Mouse (Mus musculus) intestine, embryonic 14.5 days (tissue): ENCODE measurements around the gene Cd2. TPM values are rescaled to one million over a fixed set of nuclear protein-coding genes. Genes with fewer than 3 reads are reported as not detected.

Experiments
- ATAC-seq: fragments of 200-750 bp; cut with Nextera tagmentation; replicated peaks from 2 replicates; pipeline ENCODE4 v1.8.0; 2017; ENCODE audit warnings: low read depth, moderate number of reproducible peaks, moderate TSS enrichment, moderate library complexity; ENCODE audit not compliant: low FRiP score, low TSS enrichment
- DNase-seq: peaks from one replicate; pipeline ENCODE4 v3.0.0-alpha.2; 2018; ENCODE audit warnings: low spot score
- H3K27ac ChIP-seq: fragments of 300-500 bp; sonication (generic); 2 replicates; pipeline ENCODE4 v1.5.1; 2014; ENCODE audit warnings: low read depth, mild to moderate bottlenecking, control low read depth
- H3K27me3 ChIP-seq: fragments of 300-500 bp; sonication (generic); replicated peaks from 2 replicates; pipeline ENCODE4 v1.6.1; 2014; ENCODE audit warnings: low read length, control low read depth; ENCODE audit not compliant: control insufficient read depth, insufficient read depth
- H3K36me3 ChIP-seq: fragments of 300-500 bp; sonication (generic); 2 replicates; pipeline ENCODE4 v1.6.1; 2014; ENCODE audit warnings: low read length, control low read depth; ENCODE audit not compliant: control insufficient read depth, insufficient read depth
- H3K4me1 ChIP-seq: fragments of 300-500 bp; sonication (generic); replicated peaks from 2 replicates; pipeline ENCODE4 v1.6.1; 2014; ENCODE audit warnings: low read length, control low read depth, mixed read lengths; ENCODE audit not compliant: control insufficient read depth, insufficient read depth
- H3K4me2 ChIP-seq: fragments of 300-500 bp; sonication (generic); 2 replicates; pipeline ENCODE4 v1.6.1; 2014; ENCODE audit warnings: low read length
- H3K4me3 ChIP-seq: fragments of 300-500 bp; sonication (generic); 2 replicates; pipeline ENCODE4 v1.5.1; 2014; ENCODE audit warnings: low read depth, low read length, control low read depth, mixed read lengths
- H3K9ac ChIP-seq: fragments of 300-500 bp; sonication (generic); 2 replicates; pipeline ENCODE4 v1.6.1; 2014; ENCODE audit warnings: mild to moderate bottlenecking, low read length
- H3K9me3 ChIP-seq: fragments of 300-500 bp; sonication (generic); 2 replicates; pipeline ENCODE4 v1.6.1; 2016; ENCODE audit warnings: low read length, control low read depth; ENCODE audit not compliant: control insufficient read depth
- WGBS: fragments of 180-500 bp; shearing (Covaris S2); extraction: QIAGEN DNeasy Blood & Tissue Kit; methylation state at CpG from one replicate; pipeline ENCODE4 v1.1.7; 2014; 5-methylcytosine and 5-hydroxymethylcytosine counted together
- polyA plus RNA-seq: library from polyadenylated mRNA; unstranded; fragments of >200 nt; fragmentation: Nextera tagmentation; extraction: Ambion mirVana; gene quantifications from 2 replicates; pipeline ENCODE4 v1.2.1, GENCODE M21; 2014

The Cd2 gene
- polyA plus RNA-seq, result 0.28 TPM in 1 of 2 replicates, not detected in the other

- ATAC-seq (no peak), DNase-seq (no peak)
- Histone ChIP-seq H3K9ac (no peak within 1 kb of the TSS), H3K27me3 (no peaks in the 10 kb centered on the region), H3K4me3 (no peak within 1 kb of the TSS), H3K36me3 (no peaks in the 10 kb centered on the region), H3K27ac (no peak within 1 kb of the TSS), H3K4me1 (no peaks in the 10 kb centered on the region), H3K9me3 (no peaks in the 10 kb centered on the region), H3K4me2 (no peak within 1 kb of the TSS)
- WGBS, result 19% methylated on average over 4 of the region's 4 CpGs
Observed at GRCm38 (mm10) chr3:101287911-101288311, at the start of gene Cd2. Cd2 (minus strand) TSS chr3:101287939.

- ATAC-seq (no peak), DNase-seq (no peak)
- whole genome bisulfite sequencing, result 75% methylated on average over 7 of the region's 7 CpGs
Observed at GRCm38 (mm10) chr3:101328617-101329016, 40.9 kb upstream of the Cd2 start.

GRCm38 (mm10) chr3:101327248-101327647 lies 39.5 kb upstream of the Cd2 start:
- no peak overlapping the region for H3K4me2 ChIP-seq
- ATAC-seq (no peak), DNase-seq (no peak)
- no peaks in the 10 kb centered on the region for H3K9me3 ChIP-seq
- no peak overlapping the region for H3K27ac ChIP-seq
- H3K4me1 ChIP-seq, result no peaks in the 10 kb centered on the region
- H3K4me3 ChIP-seq, result no peak overlapping the region
- H3K36me3 ChIP-seq, result no peaks in the 10 kb centered on the region
- H3K9ac ChIP-seq, result no peak overlapping the region
- no peaks in the 10 kb centered on the region for H3K27me3 ChIP-seq
- 82% methylated on average over 2 of the region's 2 CpGs for WGBS

More at GRCm38 (mm10) chr3:101328617-101329016, 40.9 kb upstream of the Cd2 start:
- no peaks in the 10 kb centered on the region for H3K36me3 ChIP-seq
- no peaks in the 10 kb centered on the region for H3K4me1 ChIP-seq
- H3K9ac ChIP-seq, result no peak overlapping the region
- no peaks in the 10 kb centered on the region for H3K27me3 ChIP-seq
- no peak overlapping the region for H3K4me2 ChIP-seq
- no peak overlapping the region for H3K27ac ChIP-seq
- no peaks in the 10 kb centered on the region for H3K9me3 ChIP-seq
- H3K4me3 ChIP-seq, result no peak overlapping the region

GRCm38 (mm10) chr3:101322437-101322836 lies 34.7 kb upstream of the Cd2 start:
- Histone ChIP-seq H3K27me3 (no peaks in the 10 kb centered on the region), H3K4me2 (no peak overlapping the region), H3K36me3 (no peaks in the 10 kb centered on the region), H3K4me1 (no peaks in the 10 kb centered on the region), H3K9me3 (no peaks in the 10 kb centered on the region), H3K27ac (no peak overlapping the region), H3K9ac (no peak overlapping the region), H3K4me3 (no peak overlapping the region)
- ATAC-seq (no peak), DNase-seq (no peak)
- WGBS, result 79% methylated on average over 10 of the region's 10 CpGs

GRCm38 (mm10) chr3:101320874-101321273 lies 33.1 kb upstream of the Cd2 start:
- H3K9ac ChIP-seq, result no peak overlapping the region
- WGBS, result 38% methylated on average over 7 of the region's 7 CpGs
- ATAC-seq (no peak), DNase-seq (no peak)
- no peak overlapping the region for H3K4me3 ChIP-seq
- no peak overlapping the region for H3K4me2 ChIP-seq
- H3K27ac ChIP-seq, result no peak overlapping the region
- no peaks in the 10 kb centered on the region for H3K27me3 ChIP-seq
- H3K9me3 ChIP-seq, result no peaks in the 10 kb centered on the region
- no peaks in the 10 kb centered on the region for H3K36me3 ChIP-seq
- no peaks in the 10 kb centered on the region for H3K4me1 ChIP-seq

- Histone ChIP-seq H3K4me1 (no peaks in the 10 kb centered on the region), H3K4me3 (no peak overlapping the region), H3K9ac (no peak overlapping the region), H3K36me3 (no peaks in the 10 kb centered on the region), H3K27ac (no peak overlapping the region), H3K9me3 (no peaks in the 10 kb centered on the region), H3K4me2 (no peak overlapping the region), H3K27me3 (no peaks in the 10 kb centered on the region)
- DNase-seq, result no peak
- whole genome bisulfite sequencing, result 82% methylated on average over 6 of the region's 6 CpGs
- no peak for ATAC-seq
Observed at GRCm38 (mm10) chr3:101318516-101319170, 30.9 kb upstream of the Cd2 start.

- H3K9ac ChIP-seq, result no peak overlapping the region
- DNase-seq, result no peak
- no peak overlapping the region for H3K4me2 ChIP-seq
- no peak overlapping the region for H3K4me3 ChIP-seq
- 73% methylated on average over 6 of the region's 6 CpGs for WGBS
- no peaks in the 10 kb centered on the region for H3K36me3 ChIP-seq
- no peaks in the 10 kb centered on the region for H3K9me3 ChIP-seq
- no peaks in the 10 kb centered on the region for H3K27me3 ChIP-seq
- no peaks in the 10 kb centered on the region for H3K4me1 ChIP-seq
- H3K27ac ChIP-seq, result no peak overlapping the region
- no peak for ATAC-seq
Observed at GRCm38 (mm10) chr3:101318115-101318514, 30.4 kb upstream of the Cd2 start.

GRCm38 (mm10) chr3:101314954-101315353 lies 27.2 kb upstream of the Cd2 start:
- H3K4me2 ChIP-seq, result no peak overlapping the region
- no peak overlapping the region for H3K9ac ChIP-seq
- H3K36me3 ChIP-seq, result no peaks in the 10 kb centered on the region
- DNase-seq (no peak), ATAC-seq (no peak)
- no peak overlapping the region for H3K27ac ChIP-seq
- no peaks in the 10 kb centered on the region; the same call in 1 of the 2 replicates for H3K4me1 ChIP-seq
- H3K4me3 ChIP-seq, result no peak overlapping the region
- no peaks in the 10 kb centered on the region for H3K27me3 ChIP-seq
- no peaks in the 10 kb centered on the region for H3K9me3 ChIP-seq
- 81% methylated on average over 6 of the region's 6 CpGs for WGBS
